Mouse (Mus musculus) ES-Bruce4 (cell line): ENCODE data around the gene Mrpl1. TPM values are rescaled to one million over a fixed set of nuclear protein-coding genes. Genes with fewer than 3 reads are reported as not detected.
A peak's percentile ranks its signal among the peaks of the same experiment; 100 is the strongest.

ENCODE experiments used
- H3K27ac ChIP-seq: 2 replicates; pipeline ENCODE4 v1.5.1; 2012; ENCODE audit warnings: low read length, inconsistent platforms; ENCODE audit not compliant: insufficient read depth
- H3K27me3 ChIP-seq: 2 replicates; pipeline ENCODE4 v1.6.1; 2012; ENCODE audit warnings: mild to moderate bottlenecking, low read length, inconsistent platforms; ENCODE audit not compliant: control insufficient read depth, poor library complexity, insufficient read depth, severe bottlenecking
- H3K36me3 ChIP-seq: 2 replicates; pipeline ENCODE4 v1.6.1; 2012; ENCODE audit warnings: inconsistent platforms, mild to moderate bottlenecking, low read length, moderate library complexity; ENCODE audit not compliant: control insufficient read depth, poor library complexity, insufficient read depth, severe bottlenecking
- H3K4me1 ChIP-seq: one replicate; pipeline ENCODE4 v1.8.1; 2011; ENCODE audit warnings: low read length; ENCODE audit not compliant: control insufficient read depth, insufficient read depth
- H3K4me3 ChIP-seq: 2 replicates; pipeline ENCODE4 v1.5.1; 2011; ENCODE audit warnings: low read depth, mild to moderate bottlenecking, low read length
- H3K9ac ChIP-seq: 2 replicates; pipeline ENCODE4 v1.6.1; 2012; ENCODE audit warnings: low read depth, mild to moderate bottlenecking, inconsistent platforms; ENCODE audit not compliant: poor library complexity, severe bottlenecking
- H3K9me3 ChIP-seq: replicated peaks from 2 replicates; pipeline ENCODE4 v1.6.1; 2012; ENCODE audit warnings: mild to moderate bottlenecking, low read length, inconsistent platforms; ENCODE audit not compliant: control insufficient read depth, poor library complexity, insufficient read depth, severe bottlenecking
- CTCF ChIP-seq: IDR thresholded peaks from one replicate; pipeline ENCODE4 v1.8.1; 2011; ENCODE audit warnings: low read depth, low read length
- EP300 ChIP-seq: IDR thresholded peaks from 2 replicates; pipeline ENCODE4 v1.6.1; 2011; ENCODE audit warnings: low read depth, low read length; ENCODE audit not compliant: insufficient read depth
- POLR2A ChIP-seq: IDR thresholded peaks from one replicate; pipeline ENCODE4 v1.8.1; 2011; ENCODE audit warnings: low read length; ENCODE audit not compliant: insufficient read depth
- polyA plus RNA-seq: library from polyadenylated mRNA; stranded (reverse); fragments of >200 nt; gene quantifications from 2 replicates; pipeline ENCODE4 v1.2.4, GENCODE M21; 2011; ENCODE audit warnings: low read depth; ENCODE audit not compliant: missing spikeins, insufficient read depth, insufficient read length

Gene Mrpl1
- polyA plus RNA-seq, 1 experiment = 36.9 TPM

GRCm38 (mm10) chr5:96163396-96164020, 45.8 kb upstream of the Mrpl1 start:
- Histone ChIP-seq H3K4me1 (no peaks in the 10 kb centered on the region), H3K9me3 (no peaks in the 10 kb centered on the region), H3K27ac (no peak overlapping the region), H3K4me3 (peak overlapping the region; percentile 85), H3K27me3 (no peaks in the 10 kb centered on the region), H3K36me3 (no peaks in the 10 kb centered on the region), H3K9ac (peak overlapping the region; percentile 79)
- TF ChIP-seq POLR2A (no peak), EP300 (no peak), CTCF (no peak)

GRCm38 (mm10) chr5:96164021-96164411, 45.3 kb upstream of the Mrpl1 start, which contains the start of gene Cnot6l:
TSS of gene Cnot6l (minus strand) at chr5:96164171.
- H3K27me3 ChIP-seq = no peaks in the 10 kb centered on the region
- peak within 1 kb of the TSS; percentile 85 for H3K4me3 ChIP-seq
- H3K9ac ChIP-seq = peak within 1 kb of the TSS; percentile 79
- no peaks in the 10 kb centered on the region for H3K4me1 ChIP-seq
- peak within 1 kb of the TSS; percentile 25; the same call in 1 of the 2 replicates for H3K27ac ChIP-seq
- H3K9me3 ChIP-seq = no peaks in the 10 kb centered on the region
- no peaks in the 10 kb centered on the region for H3K36me3 ChIP-seq
- TF ChIP-seq POLR2A (no peak), CTCF (no peak), EP300 (no peak)

GRCm38 (mm10) chr5:96166761-96167160, 42.5 kb upstream of the Mrpl1 start:
- TF ChIP-seq POLR2A (no peak), CTCF (no peak), EP300 (no peak)
- Histone ChIP-seq H3K27ac (no peak overlapping the region), H3K4me3 (no peak overlapping the region), H3K9ac (no peak overlapping the region), H3K27me3 (no peaks in the 10 kb centered on the region), H3K36me3 (no peaks in the 10 kb centered on the region), H3K4me1 (no peaks in the 10 kb centered on the region), H3K9me3 (no peaks in the 10 kb centered on the region)

GRCm38 (mm10) chr5:96170443-96170842, 38.9 kb upstream of the Mrpl1 start:
- TF ChIP-seq POLR2A = no peak
- no peak for TF ChIP-seq EP300
- no peak for TF ChIP-seq CTCF
- Histone ChIP-seq H3K9me3 (no peaks in the 10 kb centered on the region), H3K9ac (no peak overlapping the region), H3K4me3 (no peak overlapping the region), H3K27ac (no peak overlapping the region), H3K27me3 (no peaks in the 10 kb centered on the region), H3K4me1 (no peaks in the 10 kb centered on the region), H3K36me3 (no peaks in the 10 kb centered on the region)

- Histone ChIP-seq H3K4me1 (no peaks in the 10 kb centered on the region), H3K27ac (no peak overlapping the region), H3K4me3 (no peak overlapping the region), H3K27me3 (no peaks in the 10 kb centered on the region), H3K36me3 (no peaks in the 10 kb centered on the region), H3K9me3 (no peaks in the 10 kb centered on the region), H3K9ac (no peak overlapping the region)
- no peak for TF ChIP-seq POLR2A
- no peak for TF ChIP-seq EP300
- TF ChIP-seq CTCF = no peak
Measured at GRCm38 (mm10) chr5:96171765-96172164, 37.5 kb upstream of the Mrpl1 start.

GRCm38 (mm10) chr5:96176121-96176520, 33.2 kb upstream of the Mrpl1 start:
- H3K27me3 ChIP-seq = no peaks in the 10 kb centered on the region
- no peak overlapping the region for H3K27ac ChIP-seq
- H3K36me3 ChIP-seq = no peaks in the 10 kb centered on the region
- H3K4me3 ChIP-seq = no peak overlapping the region
- H3K9me3 ChIP-seq = no peaks in the 10 kb centered on the region
- H3K4me1 ChIP-seq = no peaks in the 10 kb centered on the region
- H3K9ac ChIP-seq = no peak overlapping the region
- no peak for TF ChIP-seq CTCF
- no peak for TF ChIP-seq POLR2A
- TF ChIP-seq EP300 = no peak
